Mouse (Mus musculus) heart, embryonic 16.5 days (tissue): Measurements from ENCODE around the gene Mamdc4. TPM values are rescaled to one million over a fixed set of nuclear protein-coding genes. Genes with fewer than 3 reads are reported as not detected.

Experiments
- polyA plus RNA-seq: library from polyadenylated mRNA; unstranded; fragments of >200 nt; fragmentation: Nextera tagmentation; extraction: Ambion mirVana; gene quantifications from 2 replicates; pipeline ENCODE4 v1.2.1, GENCODE M21; 2015

Mamdc4 gene
- polyA plus RNA-seq, 1 experiment from 2014 or later = 2.7 TPM

Other genes starting within 250 kb of the Mamdc4 start
- gene Man1b1, start 242.5 kb downstream of the Mamdc4 start, polyA plus RNA-seq = 24.7 and 28.4 TPM in 2 replicates
- gene Dpp7, start 218.5 kb downstream of the Mamdc4 start, polyA plus RNA-seq = 10.3 and 10.6 TPM in 2 replicates
- 18.8 and 19.3 TPM in 2 replicates for gene Uap1l1, start 209.2 kb downstream of the Mamdc4 start, polyA plus RNA-seq
- gene Sapcd2, start 202.5 kb downstream of the Mamdc4 start, polyA plus RNA-seq = 21.1 and 22.5 TPM in 2 replicates
- 3.4 and 4.0 TPM in 2 replicates for gene Entpd2, start 179.0 kb downstream of the Mamdc4 start, polyA plus RNA-seq
- 30.8 TPM in 2 replicates for gene Npdc1, start 175.5 kb downstream of the Mamdc4 start, polyA plus RNA-seq
- 0.35 and 0.46 TPM in 2 replicates for gene Fut7, start 151.6 kb downstream of the Mamdc4 start, polyA plus RNA-seq
- gene Abca2, start 146.1 kb downstream of the Mamdc4 start, polyA plus RNA-seq = 5.4 and 5.8 TPM in 2 replicates
- 8.0 and 17.9 TPM in 2 replicates for gene Clic3, start 118.0 kb downstream of the Mamdc4 start, polyA plus RNA-seq
- 37.6 and 40.4 TPM in 2 replicates for gene Paxx, start 113.8 kb downstream of the Mamdc4 start, polyA plus RNA-seq
- 192 and 202 TPM in 2 replicates for gene Ptgds, start 104.8 kb downstream of the Mamdc4 start, polyA plus RNA-seq
- not detected in 2 replicates for gene Lcn12, start 80.9 kb downstream of the Mamdc4 start, polyA plus RNA-seq
- gene Fbxw5, start 74.1 kb downstream of the Mamdc4 start, polyA plus RNA-seq = 92.1 and 97.8 TPM in 2 replicates
- gene C8g, start 73.1 kb downstream of the Mamdc4 start, polyA plus RNA-seq = 3.9 and 4.3 TPM in 2 replicates
- gene Traf2, start 27.9 kb downstream of the Mamdc4 start, polyA plus RNA-seq = 27.0 and 27.3 TPM in 2 replicates
- gene Edf1, start 17.0 kb downstream of the Mamdc4 start, polyA plus RNA-seq = 288 and 303 TPM in 2 replicates
- 180 and 190 TPM in 2 replicates for gene Phpt1, start 379 bp upstream of the Mamdc4 start, polyA plus RNA-seq
- gene Ajm1, start 6.9 kb upstream of the Mamdc4 start, polyA plus RNA-seq = 0.05 and 0.10 TPM in 2 replicates
- 42.7 and 48.9 TPM in 2 replicates for gene Rabl6, start 33.7 kb upstream of the Mamdc4 start, polyA plus RNA-seq
- 0.07 and 0.11 TPM in 2 replicates for gene Ccdc183, start 42.8 kb upstream of the Mamdc4 start, polyA plus RNA-seq
- gene Tmem141, start 47.2 kb upstream of the Mamdc4 start, polyA plus RNA-seq = 20.0 and 25.6 TPM in 2 replicates
- gene Fcna, start 53.2 kb upstream of the Mamdc4 start, polyA plus RNA-seq = 3.6 and 6.3 TPM in 2 replicates
- gene Lcn8, start 78.3 kb upstream of the Mamdc4 start, polyA plus RNA-seq = not detected in 2 replicates
- gene Lcn5, start 83.1 kb upstream of the Mamdc4 start, polyA plus RNA-seq = not detected in 2 replicates
- gene Lcn6, start 101.9 kb upstream of the Mamdc4 start, polyA plus RNA-seq = not detected in 2 replicates
- not detected in 2 replicates for gene Lcn10, start 107.9 kb upstream of the Mamdc4 start, polyA plus RNA-seq
- not detected in 2 replicates for gene Obp2a, start 125.2 kb upstream of the Mamdc4 start, polyA plus RNA-seq
- 42.3 and 45.4 TPM in 2 replicates for gene Bmyc, start 131.9 kb upstream of the Mamdc4 start, polyA plus RNA-seq
- not detected in 2 replicates for gene Obp2b, start 162.2 kb upstream of the Mamdc4 start, polyA plus RNA-seq
- not detected in 2 replicates for gene Lcn3, start 190.7 kb upstream of the Mamdc4 start, polyA plus RNA-seq
- not detected in 2 replicates for gene Lcn11, start 202.2 kb upstream of the Mamdc4 start, polyA plus RNA-seq
- gene Gm13539, start 207.4 kb upstream of the Mamdc4 start, polyA plus RNA-seq = 0.26 TPM in 1 of 2 replicates, not detected in the other
- not detected in 2 replicates for gene Glt6d1, start 241.0 kb upstream of the Mamdc4 start, polyA plus RNA-seq
- gene Lcn9, start 248.3 kb upstream of the Mamdc4 start, polyA plus RNA-seq = not detected in 2 replicates